Mouse (Mus musculus) kidney, embryonic 16.5 days (tissue): Measurements from ENCODE around the gene Arrdc5. TPM values are rescaled to one million over a fixed set of nuclear protein-coding genes. Genes with fewer than 3 reads are reported as not detected.
A peak's percentile ranks its signal among the peaks of the same experiment; 100 is the strongest.
"Not testable (repeated sequence)": the region's sequence is repeated elsewhere in the genome, so short reads cannot be mapped to it uniquely, and the experiment has no call there.

Source experiments
- ATAC-seq: fragments of 200-750 bp; cut with Nextera tagmentation; 2 replicates; pipeline ENCODE4 v1.8.0; 2017; ENCODE audit warnings: moderate TSS enrichment; ENCODE audit not compliant: low FRiP score, low TSS enrichment
- H3K27ac ChIP-seq: fragments of 300-500 bp; sonication (generic); 2 replicates; pipeline ENCODE4 v1.5.1; 2014; ENCODE audit warnings: low read length
- H3K27me3 ChIP-seq: fragments of 300-500 bp; sonication (generic); 2 replicates; pipeline ENCODE4 v1.6.1; 2014; ENCODE audit warnings: low read length, control low read depth, mixed read lengths; ENCODE audit not compliant: insufficient read depth
- H3K36me3 ChIP-seq: fragments of 300-500 bp; sonication (generic); 2 replicates; pipeline ENCODE4 v1.6.1; 2014; ENCODE audit warnings: low read length, control low read depth, mixed read lengths; ENCODE audit not compliant: insufficient read depth
- H3K4me1 ChIP-seq: fragments of 300-500 bp; sonication (generic); 2 replicates; pipeline ENCODE4 v1.6.1; 2014; ENCODE audit warnings: low read length, control low read depth, mixed read lengths; ENCODE audit not compliant: insufficient read depth
- H3K4me2 ChIP-seq: fragments of 300-500 bp; sonication (generic); replicated peaks from 2 replicates; pipeline ENCODE4 v1.6.1; 2014; ENCODE audit warnings: low read depth, low read length
- H3K4me3 ChIP-seq: fragments of 300-500 bp; sonication (generic); 2 replicates; pipeline ENCODE4 v1.5.1; 2014; ENCODE audit warnings: mild to moderate bottlenecking, low read length
- H3K9ac ChIP-seq: fragments of 300-500 bp; sonication (generic); replicated peaks from 2 replicates; pipeline ENCODE4 v1.6.1; 2014; ENCODE audit warnings: low read length
- H3K9me3 ChIP-seq: fragments of 300-500 bp; sonication (generic); 2 replicates; pipeline ENCODE4 v1.6.1; 2016; ENCODE audit warnings: low read length, control low read depth
- WGBS: fragments of 180-500 bp; shearing (Covaris S2); extraction: QIAGEN DNeasy Blood & Tissue Kit; methylation state at CpG from one replicate; pipeline ENCODE4 v1.1.7; 2014; 5-methylcytosine and 5-hydroxymethylcytosine counted together
- polyA plus RNA-seq: library from polyadenylated mRNA; unstranded; fragments of >200 nt; fragmentation: Nextera tagmentation; extraction: Ambion mirVana; gene quantifications from 2 replicates; pipeline ENCODE4 v1.2.1, GENCODE M21; 2015

The Arrdc5 gene
- polyA plus RNA-seq, 1 experiment from 2014 or later = not detected

DNA sequence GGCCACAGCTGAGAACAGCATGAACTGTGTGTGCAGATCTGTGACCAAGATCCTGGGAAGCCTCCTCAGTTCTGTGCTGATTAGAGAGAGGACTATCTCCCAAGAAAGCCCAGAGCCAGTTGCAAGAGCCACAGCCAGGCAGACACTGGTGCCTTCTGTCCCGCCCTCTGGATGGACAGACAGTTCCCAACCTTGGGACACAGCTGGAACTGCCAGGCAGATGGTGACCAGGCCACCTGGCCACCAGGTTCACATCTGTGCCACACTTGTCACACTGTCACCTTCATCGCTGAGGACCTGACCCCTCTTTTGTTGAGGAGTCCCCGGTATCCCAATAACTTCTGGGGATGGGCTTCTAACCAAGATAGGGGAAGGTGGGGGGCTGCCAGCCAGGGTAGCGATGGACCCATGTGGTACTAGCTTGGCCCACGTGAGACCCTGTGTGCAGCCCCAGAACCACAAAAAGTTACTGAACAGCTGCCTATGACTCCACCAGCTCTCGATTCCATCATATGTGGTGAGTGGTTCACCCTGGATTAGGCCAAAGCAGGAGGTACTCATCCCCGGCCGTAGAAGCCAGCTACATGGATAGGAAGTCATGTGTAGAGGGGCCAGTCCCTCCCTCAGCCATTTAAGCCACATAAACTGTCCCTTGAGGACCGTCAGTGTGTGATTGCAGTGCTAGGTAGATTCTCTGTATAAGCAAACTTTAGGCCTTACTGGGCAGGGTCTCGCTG lies 40.6 kb downstream of the Arrdc5 start:
- H3K27me3 ChIP-seq = no peaks in the 10 kb centered on the region
- no peaks in the 10 kb centered on the region for H3K9me3 ChIP-seq
- peaks cover 36% of the 10 kb centered on the region for H3K36me3 ChIP-seq
- H3K4me2 ChIP-seq = 0 out of 2 replicates have a peak overlapping the region, but pooled peaks have one; percentile 4
- H3K4me1 ChIP-seq = peaks cover 30% of the 10 kb centered on the region
- 85% methylated on average over 10 of the region's 10 CpGs for WGBS
- no peak for ATAC-seq
- H3K27ac ChIP-seq = no peak overlapping the region
- H3K9ac ChIP-seq = peak overlapping the region; percentile 15; the same call in 1 of the 2 replicates
- no peak overlapping the region for H3K4me3 ChIP-seq

DNA sequence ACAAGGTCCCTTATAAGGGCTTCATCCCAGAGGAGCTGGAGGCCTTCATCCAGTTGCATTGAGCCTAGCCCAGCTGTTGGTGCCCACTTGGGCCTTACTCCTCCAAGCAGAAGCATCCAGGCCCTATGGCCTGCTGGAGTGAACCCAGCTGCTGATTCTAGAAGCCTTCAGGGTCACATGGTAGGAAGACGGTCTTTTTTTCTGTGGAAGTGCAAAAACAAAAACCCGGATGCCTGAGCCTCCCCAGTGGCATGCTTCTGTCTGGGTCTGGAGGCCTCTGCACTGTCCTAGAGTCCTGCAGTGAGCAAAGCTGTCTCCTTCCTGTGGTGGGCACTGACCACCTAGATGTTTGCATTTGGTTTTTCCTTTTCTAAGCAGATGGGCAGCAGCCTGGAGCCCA lies 41.3 kb downstream of the Arrdc5 start:
- not testable (repeated sequence) for H3K4me3 ChIP-seq, ATAC-seq, H3K9me3 ChIP-seq, H3K27ac ChIP-seq, H3K27me3 ChIP-seq
- WGBS = 31% methylated on average over 2 of the region's 2 CpGs
- Histone ChIP-seq H3K9ac (0 out of 2 replicates have a peak overlapping the region, but pooled peaks have one; percentile 15), H3K4me1 (peaks cover 30% of the 10 kb centered on the region), H3K36me3 (peaks cover 36% of the 10 kb centered on the region), H3K4me2 (0 out of 2 replicates have a peak overlapping the region, but pooled peaks have one; percentile 4)

DNA sequence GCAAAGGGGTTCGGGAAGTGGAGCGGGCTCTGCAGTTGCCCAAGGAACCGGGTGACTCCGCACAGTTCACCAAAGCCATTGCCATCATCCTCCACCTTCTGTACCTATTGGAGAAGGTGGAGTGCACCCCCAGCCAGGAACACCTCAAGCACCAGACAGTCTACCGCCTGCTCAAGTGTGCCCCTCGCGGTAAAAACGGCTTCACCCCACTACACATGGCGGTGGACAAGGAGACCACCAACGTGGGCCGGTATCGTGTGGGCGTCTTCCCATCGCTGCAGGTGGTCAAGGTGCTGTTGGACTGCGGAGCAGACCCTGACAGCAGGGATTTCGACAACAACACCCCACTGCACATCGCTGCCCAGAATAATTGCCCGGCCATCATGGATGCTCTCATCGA lies 41.8 kb downstream of the Arrdc5 start:
- H3K9me3 ChIP-seq, ATAC-seq, H3K4me3 ChIP-seq, H3K27me3 ChIP-seq, H3K4me2 ChIP-seq, H3K27ac ChIP-seq, H3K9ac ChIP-seq: not testable (repeated sequence)
- peaks cover 36% of the 10 kb centered on the region for H3K36me3 ChIP-seq
- peaks cover 30% of the 10 kb centered on the region for H3K4me1 ChIP-seq
- WGBS = 92% methylated on average over 19 of the region's 19 CpGs

DNA sequence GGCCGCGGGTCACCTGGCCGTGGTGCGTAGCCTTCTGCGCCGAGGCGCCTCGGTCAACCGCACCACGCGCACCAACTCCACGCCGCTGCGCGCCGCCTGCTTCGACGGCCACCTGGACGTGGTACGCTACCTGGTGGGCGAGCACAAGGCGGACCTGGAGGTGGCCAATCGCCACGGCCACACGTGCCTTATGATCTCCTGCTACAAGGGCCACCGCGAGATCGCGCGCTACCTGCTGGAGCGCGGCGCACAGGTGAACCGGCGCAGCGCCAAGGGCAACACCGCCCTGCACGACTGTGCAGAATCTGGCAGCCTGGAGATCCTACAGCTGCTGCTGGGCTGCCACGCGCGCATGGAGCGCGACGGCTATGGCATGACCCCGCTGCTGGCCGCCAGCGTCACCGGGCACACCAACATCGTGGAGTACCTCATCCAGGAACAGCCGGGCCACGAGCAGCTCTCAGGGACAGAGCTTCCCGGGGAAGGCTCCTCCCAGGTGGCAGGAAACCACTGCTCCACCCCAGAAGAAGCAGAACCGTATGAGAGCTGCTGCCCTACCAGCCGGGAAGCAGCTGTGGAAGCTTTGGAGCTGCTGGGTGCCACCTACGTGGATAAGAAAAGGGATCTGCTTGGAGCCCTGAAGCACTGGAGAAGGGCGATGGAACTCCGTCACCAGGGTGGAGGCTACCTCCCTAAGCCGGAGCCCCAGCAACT lies 42.7 kb downstream of the Arrdc5 start:
- Histone ChIP-seq H3K9ac (peak overlapping the region; percentile 67), H3K36me3 (peaks cover 35% of the 10 kb centered on the region), H3K4me1 (peaks cover 30% of the 10 kb centered on the region), H3K27me3 (no peaks in the 10 kb centered on the region), H3K9me3 (no peaks in the 10 kb centered on the region), H3K4me2 (peak overlapping the region; percentile 79), H3K4me3 (peak overlapping the region; percentile 74), H3K27ac (peak overlapping the region; percentile 72)
- WGBS = 7% methylated on average over 48 of the region's 58 CpGs
- ATAC-seq = no peak

DNA sequence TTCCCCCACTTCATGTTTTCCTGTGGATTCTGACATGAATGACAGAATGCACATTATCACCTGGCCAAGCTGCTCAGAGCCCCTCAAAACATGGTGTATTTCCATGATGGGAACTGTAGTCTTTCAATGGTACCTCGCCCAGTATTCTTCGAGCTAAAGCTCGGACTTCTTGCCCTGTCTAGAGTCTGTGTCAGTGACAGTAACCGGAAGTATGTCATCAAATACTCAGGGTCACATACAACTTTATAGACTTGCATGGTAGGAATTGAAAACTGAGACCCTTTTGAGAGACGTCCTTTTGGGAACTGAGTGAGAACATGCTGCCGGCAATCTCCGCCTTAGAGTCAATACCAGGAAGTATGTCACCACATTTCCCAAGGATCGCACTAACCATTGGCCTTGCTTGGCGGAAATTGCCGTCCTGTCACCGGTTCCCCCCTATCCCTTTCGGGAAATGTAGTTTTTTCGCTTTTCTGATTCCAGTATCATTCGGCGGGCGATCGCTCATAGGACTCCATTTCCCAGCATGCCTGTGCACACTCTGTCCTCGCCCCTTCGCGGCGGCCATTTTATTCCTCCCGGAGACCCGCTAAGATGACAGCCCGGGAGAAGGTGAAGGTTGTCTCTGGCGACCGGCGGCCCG lies 43.7 kb downstream of the Arrdc5 start, which contains the start of gene Fem1a:
Gene Fem1a, plus strand, starts transcription at position 572 of the 643 bp plus-strand sequence.
- H3K27me3 ChIP-seq = no peaks in the 10 kb centered on the region
- peak within 1 kb of the TSS; percentile 74 for H3K4me3 ChIP-seq
- WGBS = under 1% methylated on average over 28 of the region's 28 CpGs
- H3K4me1 ChIP-seq = peaks cover 31% of the 10 kb centered on the region
- H3K27ac ChIP-seq = peak within 1 kb of the TSS; percentile 97
- ATAC-seq = peak; percentile 92
- no peaks in the 10 kb centered on the region for H3K9me3 ChIP-seq
- peaks cover 28% of the 10 kb centered on the region for H3K36me3 ChIP-seq
- H3K4me2 ChIP-seq = peak within 1 kb of the TSS; percentile 90
- H3K9ac ChIP-seq = peak within 1 kb of the TSS; percentile 73

DNA sequence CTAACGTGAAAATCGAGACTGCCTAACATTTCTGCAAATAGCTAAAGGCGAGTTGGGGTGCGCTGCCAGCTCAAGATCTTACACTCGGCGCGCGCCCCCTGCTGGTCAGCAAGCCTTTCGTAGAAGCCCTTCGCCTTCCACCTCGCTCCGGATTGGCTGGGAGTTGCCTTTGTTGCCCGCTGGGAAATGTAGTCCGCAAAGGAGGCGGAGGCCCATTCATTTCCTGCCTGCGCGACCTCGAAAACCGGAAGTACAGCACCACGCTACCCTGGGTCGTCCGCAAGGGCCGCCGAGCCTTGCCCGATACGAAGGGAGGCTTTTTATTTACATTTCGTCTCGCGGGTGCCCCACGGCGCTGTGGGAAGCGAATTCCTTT lies 44.2 kb downstream of the Arrdc5 start:
- H3K4me3 ChIP-seq = peak overlapping the region; percentile 74
- peak overlapping the region; percentile 73 for H3K9ac ChIP-seq
- peaks cover 34% of the 10 kb centered on the region for H3K4me1 ChIP-seq
- WGBS = under 1% methylated on average over 32 of the region's 32 CpGs
- peak; percentile 96 for ATAC-seq
- peak overlapping the region; percentile 90 for H3K4me2 ChIP-seq
- H3K27ac ChIP-seq = peak overlapping the region; percentile 97
- H3K9me3 ChIP-seq = no peaks in the 10 kb centered on the region
- H3K27me3 ChIP-seq = no peaks in the 10 kb centered on the region
- H3K36me3 ChIP-seq = peaks cover 28% of the 10 kb centered on the region

DNA sequence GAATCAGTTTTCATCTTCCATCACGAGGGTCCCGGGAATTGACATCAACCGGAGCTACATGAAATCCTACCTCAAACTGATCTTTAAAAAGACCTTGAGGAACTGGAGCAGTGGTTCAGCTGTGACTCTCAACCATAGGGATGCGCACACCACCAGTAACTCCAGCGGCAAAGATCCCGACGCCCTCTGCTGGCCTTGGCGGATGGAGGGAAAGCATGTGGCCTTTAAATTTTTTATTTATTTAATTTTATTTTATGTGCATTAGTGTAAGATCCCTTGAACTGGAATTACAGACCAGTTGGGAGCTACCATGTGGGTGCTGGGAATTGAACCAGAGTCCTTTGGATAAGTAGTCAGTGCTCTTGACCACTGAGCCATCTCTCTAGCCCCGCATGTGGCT lies 44.7 kb downstream of the Arrdc5 start:
- H3K4me2 ChIP-seq = peak overlapping the region; percentile 90
- H3K36me3 ChIP-seq = peaks cover 25% of the 10 kb centered on the region
- no peaks in the 10 kb centered on the region for H3K9me3 ChIP-seq
- ATAC-seq = peak; percentile 13; the same call in 1 of the 2 replicates
- H3K4me1 ChIP-seq = peaks cover 34% of the 10 kb centered on the region
- H3K27me3 ChIP-seq = no peaks in the 10 kb centered on the region
- 16% methylated on average over 9 of the region's 9 CpGs for WGBS
- H3K4me3 ChIP-seq = peak overlapping the region; percentile 74
- peak overlapping the region; percentile 68 for H3K27ac ChIP-seq
- peak overlapping the region; percentile 44; the same call in 1 of the 2 replicates for H3K9ac ChIP-seq

DNA sequence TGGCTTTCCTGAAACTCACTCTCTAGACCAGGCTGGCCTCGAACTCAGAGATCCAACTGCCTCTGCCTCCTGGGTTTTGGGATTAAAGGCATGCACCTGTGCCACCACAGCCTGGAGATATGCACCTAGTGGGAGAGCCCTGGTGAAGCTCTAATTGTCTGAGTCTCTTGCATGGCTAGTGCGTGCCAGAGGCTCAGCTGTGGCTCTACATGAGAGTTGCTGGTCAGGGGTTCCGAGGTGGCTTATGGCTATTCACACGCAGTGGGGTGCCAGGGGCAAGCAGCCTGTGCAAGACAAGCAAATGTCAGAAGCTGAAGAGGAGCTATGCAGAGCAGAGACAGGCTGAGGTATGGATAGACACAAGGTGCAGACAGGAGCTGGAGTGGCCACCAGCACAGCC lies 45.4 kb downstream of the Arrdc5 start:
- no peak overlapping the region for H3K27ac ChIP-seq
- WGBS = 77% methylated on average over 4 of the region's 4 CpGs
- H3K4me2 ChIP-seq = no peak overlapping the region
- H3K4me3 ChIP-seq = no peak overlapping the region
- H3K4me1 ChIP-seq = peaks cover 32% of the 10 kb centered on the region
- no peak overlapping the region for H3K9ac ChIP-seq
- ATAC-seq = no peak
- H3K27me3 ChIP-seq = no peaks in the 10 kb centered on the region
- H3K36me3 ChIP-seq = peaks cover 17% of the 10 kb centered on the region
- no peaks in the 10 kb centered on the region for H3K9me3 ChIP-seq

DNA sequence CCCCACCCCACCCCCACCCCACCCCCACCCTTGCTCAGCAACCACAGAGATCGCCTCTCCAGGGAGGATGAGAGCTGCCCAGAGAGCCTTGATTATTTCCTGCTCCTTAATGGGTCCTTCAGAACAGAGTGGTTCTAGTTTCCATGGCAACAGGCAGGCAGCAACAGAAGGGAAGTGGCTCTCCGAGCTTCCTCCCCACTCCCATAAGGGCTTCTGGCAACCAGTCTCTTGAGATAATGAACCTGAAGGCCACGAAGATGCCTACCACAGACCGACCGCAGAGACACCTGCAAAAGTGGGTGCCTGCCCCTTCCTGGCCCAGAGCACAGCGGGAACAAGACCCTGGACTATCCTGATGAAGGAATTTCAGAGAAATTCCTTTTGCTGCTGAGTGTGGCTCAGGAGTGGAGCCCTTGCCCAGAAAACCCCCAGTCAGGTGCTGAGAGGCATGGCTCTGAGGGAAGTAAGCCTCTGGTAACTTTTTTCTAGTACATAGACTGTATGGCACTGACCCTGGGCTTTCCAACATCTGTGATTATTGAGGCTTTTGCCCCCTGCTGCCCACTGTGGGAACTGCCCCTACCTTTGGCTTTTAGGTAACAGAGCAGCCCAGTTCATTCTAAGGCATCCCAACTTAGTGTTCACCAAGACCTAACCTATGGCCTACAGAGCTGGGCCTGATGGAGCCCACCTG lies 48.8 kb downstream of the Arrdc5 start:
- WGBS = 27% methylated on average over 6 of the region's 6 CpGs
- Histone ChIP-seq H3K9me3 (no peaks in the 10 kb centered on the region), H3K27me3 (no peaks in the 10 kb centered on the region), H3K27ac (no peak overlapping the region), H3K9ac (no peak overlapping the region), H3K4me1 (peaks cover 8% of the 10 kb centered on the region), H3K36me3 (no peaks in the 10 kb centered on the region), H3K4me2 (no peak overlapping the region), H3K4me3 (no peak overlapping the region)
- no peak for ATAC-seq
